Mouse (Mus musculus) B cell, adult 2 months (primary cell): ENCODE measurements around the gene Lhx2.

Experiments used
- DNase-seq, 2 experiments: peaks; one replicate each; pipeline ENCODE4 v3.0.0; 2022

The Lhx2 gene

GRCm38 (mm10) chr2:38347811-38348551 is 8.9 kb downstream of the Lhx2 start:
- peak in 1 of 2 experiments; percentile 36 for DNase-seq

GRCm38 (mm10) chr2:38348660-38349420 is 9.8 kb downstream of the Lhx2 start:
- peak in 1 of 2 experiments; percentile 27 for DNase-seq

- DNase-seq = no peak
These were observed 10.6 kb downstream of the Lhx2 start for GRCm38 (mm10) chr2:38349447-38350350.

- peak in 1 of 2 experiments; percentile 27 for DNase-seq
These were observed 11.3 kb downstream of the Lhx2 start for GRCm38 (mm10) chr2:38350386-38350785.

GRCm38 (mm10) chr2:38350796-38351195 is 11.7 kb downstream of the Lhx2 start:
- DNase-seq = peak in 1 of 2 experiments; percentile 36

GRCm38 (mm10) chr2:38351641-38352320 is 12.7 kb downstream of the Lhx2 start:
- peak in 1 of 2 experiments; percentile 32 for DNase-seq

GRCm38 (mm10) chr2:38352321-38353007 is 13.4 kb downstream of the Lhx2 start:
- peak in 1 of 2 experiments; percentile 19 for DNase-seq

GRCm38 (mm10) chr2:38353008-38353379 is 13.9 kb downstream of the Lhx2 start:
- no peak for DNase-seq

GRCm38 (mm10) chr2:38353664-38354063 is 14.6 kb downstream of the Lhx2 start:
- no peak for DNase-seq

GRCm38 (mm10) chr2:38354179-38354716 is 15.2 kb downstream of the Lhx2 start:
- peak in 1 of 2 experiments; percentile 18 for DNase-seq

- peak in 1 of 2 experiments; percentile 41 for DNase-seq
These were observed 15.8 kb downstream of the Lhx2 start for GRCm38 (mm10) chr2:38354717-38355510.

GRCm38 (mm10) chr2:38355731-38356427 is 16.8 kb downstream of the Lhx2 start:
- peak in 1 of 2 experiments; percentile 27 for DNase-seq

GRCm38 (mm10) chr2:38356428-38357260 is 17.6 kb downstream of the Lhx2 start:
- DNase-seq = peak in 1 of 2 experiments; percentile 26

GRCm38 (mm10) chr2:38357294-38358246 is 18.5 kb downstream of the Lhx2 start:
- DNase-seq = no peak

GRCm38 (mm10) chr2:38358611-38359010 is 19.5 kb downstream of the Lhx2 start:
- no peak for DNase-seq

- no peak for DNase-seq
These were observed 20.1 kb downstream of the Lhx2 start for GRCm38 (mm10) chr2:38359186-38359585.

GRCm38 (mm10) chr2:38359811-38360210 is 20.7 kb downstream of the Lhx2 start:
- no peak for DNase-seq

GRCm38 (mm10) chr2:38366222-38366621 is 27.1 kb downstream of the Lhx2 start:
- DNase-seq = no peak
